Mouse (Mus musculus) heart, embryonic 11.5 days (tissue): ENCODE data around the gene Ccdc151. TPM values are rescaled to one million over a fixed set of nuclear protein-coding genes. Genes with fewer than 3 reads are reported as not detected.

Source experiments
- ATAC-seq: fragments of 200-750 bp; cut with Nextera tagmentation; replicated peaks from 2 replicates; pipeline ENCODE4 v1.8.0; 2017; ENCODE audit warnings: moderate library complexity; ENCODE audit not compliant: insufficient number of reproducible peaks, low FRiP score, low TSS enrichment
- H3K27ac ChIP-seq: fragments of 300-500 bp; sonication (generic); 2 replicates; pipeline ENCODE4 v1.5.1; 2014; ENCODE audit warnings: mild to moderate bottlenecking, low read depth, low read length
- H3K27me3 ChIP-seq: fragments of 300-500 bp; sonication (generic); 2 replicates; pipeline ENCODE4 v1.6.1; 2014; ENCODE audit warnings: mild to moderate bottlenecking, low read length, mixed read lengths; ENCODE audit not compliant: control insufficient read depth, insufficient read depth
- H3K36me3 ChIP-seq: fragments of 300-500 bp; sonication (generic); 2 replicates; pipeline ENCODE4 v1.6.1; 2014; ENCODE audit warnings: mild to moderate bottlenecking, low read length, moderate library complexity, mixed read lengths; ENCODE audit not compliant: control insufficient read depth, insufficient read depth
- H3K4me1 ChIP-seq: fragments of 300-500 bp; sonication (generic); 2 replicates; pipeline ENCODE4 v1.6.1; 2014; ENCODE audit warnings: low read length; ENCODE audit not compliant: control insufficient read depth, insufficient read depth
- H3K4me2 ChIP-seq: fragments of 300-500 bp; sonication (generic); 2 replicates; pipeline ENCODE4 v1.6.1; 2014; ENCODE audit warnings: mild to moderate bottlenecking, moderate library complexity
- H3K4me3 ChIP-seq: fragments of 300-500 bp; sonication (generic); 2 replicates; pipeline ENCODE4 v1.5.1; 2014; ENCODE audit warnings: low read depth, low read length
- H3K9ac ChIP-seq: fragments of 300-500 bp; sonication (generic); 2 replicates; pipeline ENCODE4 v1.6.1; 2014; ENCODE audit warnings: mild to moderate bottlenecking, low read depth, low read length, moderate library complexity
- H3K9me3 ChIP-seq: fragments of 300-500 bp; sonication (generic); replicated peaks from 2 replicates; pipeline ENCODE4 v1.6.1; 2016; ENCODE audit warnings: low read length; ENCODE audit not compliant: control insufficient read depth
- WGBS: fragments of 180-500 bp; shearing (Covaris S2); extraction: QIAGEN DNeasy Blood & Tissue Kit; methylation state at CpG from one replicate; pipeline ENCODE4 v1.1.7; 2014; ENCODE audit not compliant: insufficient replicate concordance; 5-methylcytosine and 5-hydroxymethylcytosine counted together
- polyA plus RNA-seq: library from polyadenylated mRNA; unstranded; fragments of >200 nt; fragmentation: Nextera tagmentation; extraction: Ambion mirVana; gene quantifications from 2 replicates; pipeline ENCODE4 v1.2.1, GENCODE M21; 2014

Ccdc151 gene
- polyA plus RNA-seq, 1 experiment from 2014 or later: not detected

GRCm38 (mm10) chr9:21947540-21948130 is 54.8 kb downstream of the Ccdc151 start:
- 3% methylated on average over 28 of the region's 28 CpGs for WGBS
- ATAC-seq: no peak
- Histone ChIP-seq H3K4me2 (peak overlapping the region; percentile 50), H3K4me3 (no peak overlapping the region), H3K27ac (no peak overlapping the region), H3K36me3 (no peaks in the 10 kb centered on the region), H3K9me3 (no peaks in the 10 kb centered on the region), H3K4me1 (peaks cover 3% of the 10 kb centered on the region; the same call in 1 of the 2 replicates), H3K27me3 (peaks cover 42% of the 10 kb centered on the region), H3K9ac (no peak overlapping the region)

DNA sequence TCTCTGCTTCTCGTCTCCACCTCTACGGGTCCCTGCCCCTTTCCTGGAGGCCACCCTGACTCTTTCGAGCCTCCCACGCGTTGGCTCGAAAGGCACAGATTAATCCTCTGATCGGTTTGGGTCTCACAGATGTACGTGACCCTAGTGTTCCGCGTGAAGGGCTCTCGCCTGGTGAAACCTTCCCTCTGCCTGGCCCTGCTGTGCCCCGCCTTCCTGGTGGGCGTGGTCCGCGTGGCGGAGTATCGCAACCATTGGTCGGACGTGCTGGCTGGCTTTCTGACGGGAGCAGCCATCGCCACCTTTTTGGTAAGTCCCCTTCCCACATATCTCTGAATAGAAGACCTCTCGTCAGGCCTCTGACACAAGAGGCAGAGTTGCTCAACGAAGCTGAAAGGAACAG is 58.2 kb downstream of the Ccdc151 start:
- no peak for ATAC-seq
- 10% methylated on average over 23 of the region's 23 CpGs for WGBS
- H3K4me1 ChIP-seq: peaks cover 3% of the 10 kb centered on the region; the same call in 1 of the 2 replicates
- no peak overlapping the region for H3K27ac ChIP-seq
- H3K36me3 ChIP-seq: no peaks in the 10 kb centered on the region
- H3K4me3 ChIP-seq: no peak overlapping the region
- peaks cover 42% of the 10 kb centered on the region for H3K27me3 ChIP-seq
- no peak overlapping the region for H3K9ac ChIP-seq
- H3K4me2 ChIP-seq: peak overlapping the region; percentile 27; the same call in 1 of the 2 replicates
- no peaks in the 10 kb centered on the region for H3K9me3 ChIP-seq

- H3K27me3 ChIP-seq: peaks cover 36% of the 10 kb centered on the region
- H3K4me2 ChIP-seq: no peak overlapping the region
- no peaks in the 10 kb centered on the region for H3K9me3 ChIP-seq
Measured at GRCm38 (mm10) chr9:21943638-21944037, 58.8 kb downstream of the Ccdc151 start.

DNA sequence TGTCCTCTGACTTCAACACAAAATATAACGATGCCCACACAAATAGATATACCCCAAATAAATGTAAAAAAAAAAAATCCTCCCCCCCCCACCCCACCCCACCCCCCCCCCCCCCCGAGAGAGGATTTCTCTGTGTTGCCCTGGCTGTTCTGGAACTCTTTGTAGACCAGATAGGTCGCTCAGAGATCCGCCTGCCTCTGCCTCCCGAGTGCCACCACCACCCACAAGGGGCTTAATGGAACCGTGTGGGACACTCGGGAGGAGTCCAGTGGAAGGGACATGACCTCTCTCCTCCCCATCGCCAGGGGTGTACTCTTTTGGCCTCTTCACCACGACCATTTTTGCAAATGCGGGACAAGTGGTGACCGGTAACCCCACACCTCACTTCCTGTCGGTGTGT is 59.4 kb downstream of the Ccdc151 start:
- peaks cover 30% of the 10 kb centered on the region for H3K27me3 ChIP-seq
- H3K27ac ChIP-seq: no peak overlapping the region
- no peak overlapping the region for H3K9ac ChIP-seq
- no peaks in the 10 kb centered on the region for H3K9me3 ChIP-seq
- ATAC-seq: no peak; the same call in 1 of the 2 replicates
- 61% methylated on average over 12 of the region's 12 CpGs for WGBS
- H3K4me2 ChIP-seq: no peak overlapping the region
- no peaks in the 10 kb centered on the region for H3K36me3 ChIP-seq
- H3K4me1 ChIP-seq: peaks cover 3% of the 10 kb centered on the region; the same call in 1 of the 2 replicates
- H3K4me3 ChIP-seq: no peak overlapping the region

More at GRCm38 (mm10) chr9:21943638-21944037, 58.8 kb downstream of the Ccdc151 start:
- no peak overlapping the region for H3K9ac ChIP-seq
- ATAC-seq: no peak
- H3K27ac ChIP-seq: no peak overlapping the region
- peaks cover 3% of the 10 kb centered on the region; the same call in 1 of the 2 replicates for H3K4me1 ChIP-seq
- H3K36me3 ChIP-seq: no peaks in the 10 kb centered on the region
- no peak overlapping the region for H3K4me3 ChIP-seq
- WGBS: 37% methylated on average over 12 of the region's 12 CpGs

Other genes with a start within 250 kb of the Ccdc151 start
- 90.5 and 103 TPM in 2 replicates for gene Spc24, start 242.3 kb downstream of the Ccdc151 start, polyA plus RNA-seq
- gene Kank2, start 203.9 kb downstream of the Ccdc151 start, polyA plus RNA-seq: 8.9 and 9.0 TPM in 2 replicates
- gene Angptl8, start 167.1 kb downstream of the Ccdc151 start, polyA plus RNA-seq: 1.1 and 1.9 TPM in 2 replicates
- gene Dock6, start 150.0 kb downstream of the Ccdc151 start, polyA plus RNA-seq: 43.9 and 50.1 TPM in 2 replicates
- gene Rab3d, start 84.4 kb downstream of the Ccdc151 start, polyA plus RNA-seq: 5.6 and 6.4 TPM in 2 replicates
- gene Ccdc159, start 75.2 kb downstream of the Ccdc151 start, polyA plus RNA-seq: 2.3 and 3.3 TPM in 2 replicates
- 39.0 and 45.1 TPM in 2 replicates for gene Tmem205, start 75.1 kb downstream of the Ccdc151 start, polyA plus RNA-seq
- gene Plppr2, start 65.6 kb downstream of the Ccdc151 start, polyA plus RNA-seq: 5.3 and 5.5 TPM in 2 replicates
- 9.0 and 13.1 TPM in 2 replicates for gene Swsap1, start 46.9 kb downstream of the Ccdc151 start, polyA plus RNA-seq
- 15.4 and 22.8 TPM in 2 replicates for gene Epor, start 39.1 kb downstream of the Ccdc151 start, polyA plus RNA-seq
- gene Rgl3, start 13.2 kb downstream of the Ccdc151 start, polyA plus RNA-seq: 0.74 and 1.1 TPM in 2 replicates
- gene Prkcsh, start 172 bp upstream of the Ccdc151 start, polyA plus RNA-seq: 72.2 and 77.8 TPM in 2 replicates
- 0.27 and 0.37 TPM in 2 replicates for gene Elavl3, start 49.4 kb upstream of the Ccdc151 start, polyA plus RNA-seq
- gene Gm49318, start 68.6 kb upstream of the Ccdc151 start, polyA plus RNA-seq: not detected in 2 replicates
- gene Zfp653, start 68.7 kb upstream of the Ccdc151 start, polyA plus RNA-seq: 5.5 and 6.7 TPM in 2 replicates
- gene Ecsit, start 82.8 kb upstream of the Ccdc151 start, polyA plus RNA-seq: 48.4 and 50.6 TPM in 2 replicates
- gene Cnn1, start 96.6 kb upstream of the Ccdc151 start, polyA plus RNA-seq: 388 and 445 TPM in 2 replicates
- 132 and 134 TPM in 2 replicates for gene Elof1, start 114.5 kb upstream of the Ccdc151 start, polyA plus RNA-seq
- 51.6 and 68.9 TPM in 2 replicates for gene Acp5, start 133.1 kb upstream of the Ccdc151 start, polyA plus RNA-seq
- gene Pigyl, start 154.2 kb upstream of the Ccdc151 start, polyA plus RNA-seq: 47.0 and 47.8 TPM in 2 replicates
- gene Zfp872, start 185.5 kb upstream of the Ccdc151 start, polyA plus RNA-seq: 0.04 and 0.10 TPM in 2 replicates
- gene Zfp809, start 223.1 kb upstream of the Ccdc151 start, polyA plus RNA-seq: 19.0 and 20.0 TPM in 2 replicates